Mouse (Mus musculus): ENCODE measurements at regions not wholly inside any gene's neighbourhood (a gene's known extent, or its start where the extent isn't known, plus 50 kb on each side); places are given as distances from the start of the nearest gene placed in this dataset.

- 89% methylated on average over 2 of the region's 2 CpGs for WGBS
- Histone ChIP-seq H3K27ac (ENCODE audit: low read depth, low read length) (no peak overlapping the region), H3K9ac (ENCODE audit: low read length) (no peak overlapping the region), H3K36me3 (ENCODE audit: control insufficient read depth, insufficient read depth, low read length) (no peaks in the 10 kb centered on the region), H3K4me1 (replicated peaks; ENCODE audit: control insufficient read depth, insufficient read depth, low read length) (no peaks in the 10 kb centered on the region), H3K4me3 (ENCODE audit: low read depth, low read length) (no peak overlapping the region), H3K27me3 (ENCODE audit: control insufficient read depth, insufficient read depth, low read length) (no peaks in the 10 kb centered on the region), H3K9me3 (ENCODE audit: control insufficient read depth, low read length) (no peaks in the 10 kb centered on the region), H3K4me2 (ENCODE audit: low read depth, low read length, severe bottlenecking) (no peak overlapping the region)
- no peak for ATAC-seq (replicated peaks; ENCODE audit: low FRiP score)
- DNase-seq (ENCODE audit: low spot score): no peak
These were observed 489.0 kb upstream of the A1bg start for GRCm38 (mm10) chr15:61411821-61412220.

- Histone ChIP-seq H3K9me3 (ENCODE audit: control insufficient read depth, low read length) (no peaks in the 10 kb centered on the region), H3K4me2 (ENCODE audit: low read depth, low read length, severe bottlenecking) (no peak overlapping the region), H3K9ac (ENCODE audit: low read length) (no peak overlapping the region), H3K27ac (ENCODE audit: low read depth, low read length) (no peak overlapping the region), H3K4me3 (ENCODE audit: low read depth, low read length) (no peak overlapping the region), H3K27me3 (ENCODE audit: control insufficient read depth, insufficient read depth, low read length) (no peaks in the 10 kb centered on the region), H3K36me3 (ENCODE audit: control insufficient read depth, insufficient read depth, low read length) (no peaks in the 10 kb centered on the region), H3K4me1 (replicated peaks; ENCODE audit: control insufficient read depth, insufficient read depth, low read length) (no peaks in the 10 kb centered on the region)
- DNase-seq (ENCODE audit: low spot score) (no peak), ATAC-seq (replicated peaks; ENCODE audit: low FRiP score) (no peak)
- 93% methylated on average over 2 of the region's 2 CpGs for WGBS
These were observed 488.0 kb upstream of the A1bg start for GRCm38 (mm10) chr15:61410789-61411188.

- Histone ChIP-seq H3K4me1 (replicated peaks; ENCODE audit: control insufficient read depth, insufficient read depth, low read length) (no peaks in the 10 kb centered on the region), H3K27ac (ENCODE audit: low read depth, low read length) (no peak overlapping the region), H3K4me3 (ENCODE audit: low read depth, low read length) (no peak overlapping the region), H3K27me3 (ENCODE audit: control insufficient read depth, insufficient read depth, low read length) (no peaks in the 10 kb centered on the region), H3K4me2 (ENCODE audit: low read depth, low read length, severe bottlenecking) (no peak overlapping the region), H3K9me3 (ENCODE audit: control insufficient read depth, low read length) (no peaks in the 10 kb centered on the region), H3K36me3 (ENCODE audit: control insufficient read depth, insufficient read depth, low read length) (no peaks in the 10 kb centered on the region), H3K9ac (ENCODE audit: low read length) (no peak overlapping the region)
- ATAC-seq (replicated peaks; ENCODE audit: low FRiP score): no peak
- DNase-seq (ENCODE audit: low spot score): no peak
- WGBS: 94% methylated on average over 1 of the region's 1 CpGs
These were observed 485.8 kb upstream of the A1bg start for GRCm38 (mm10) chr15:61408621-61409020.

GRCm38 (mm10) chr15:61400720-61401119 is 477.9 kb upstream of the A1bg start:
- Histone ChIP-seq H3K9ac (ENCODE audit: low read length) (no peak overlapping the region), H3K27me3 (ENCODE audit: control insufficient read depth, insufficient read depth, low read length) (no peaks in the 10 kb centered on the region), H3K4me1 (replicated peaks; ENCODE audit: control insufficient read depth, insufficient read depth, low read length) (no peaks in the 10 kb centered on the region), H3K36me3 (ENCODE audit: control insufficient read depth, insufficient read depth, low read length) (no peaks in the 10 kb centered on the region), H3K27ac (ENCODE audit: low read depth, low read length) (no peak overlapping the region), H3K9me3 (ENCODE audit: control insufficient read depth, low read length) (no peaks in the 10 kb centered on the region), H3K4me3 (ENCODE audit: low read depth, low read length) (no peak overlapping the region), H3K4me2 (ENCODE audit: low read depth, low read length, severe bottlenecking) (no peak overlapping the region)
- ATAC-seq (replicated peaks; ENCODE audit: low FRiP score) (no peak), DNase-seq (ENCODE audit: low spot score) (no peak)

- H3K4me1 ChIP-seq (replicated peaks; ENCODE audit: control insufficient read depth, insufficient read depth, low read length): no peaks in the 10 kb centered on the region
- H3K4me3 ChIP-seq (ENCODE audit: low read depth, low read length): no peak overlapping the region
- no peaks in the 10 kb centered on the region for H3K36me3 ChIP-seq (ENCODE audit: control insufficient read depth, insufficient read depth, low read length)
- no peaks in the 10 kb centered on the region for H3K9me3 ChIP-seq (ENCODE audit: control insufficient read depth, low read length)
- no peaks in the 10 kb centered on the region for H3K27me3 ChIP-seq (ENCODE audit: control insufficient read depth, insufficient read depth, low read length)
- DNase-seq (ENCODE audit: low spot score): no peak
- H3K9ac ChIP-seq (ENCODE audit: low read length): no peak overlapping the region
- WGBS: 85% methylated on average over 2 of the region's 2 CpGs
- no peak overlapping the region for H3K4me2 ChIP-seq (ENCODE audit: low read depth, low read length, severe bottlenecking)
- no peak overlapping the region for H3K27ac ChIP-seq (ENCODE audit: low read depth, low read length)
- no peak for ATAC-seq (replicated peaks; ENCODE audit: low FRiP score)
These were observed 477.2 kb upstream of the A1bg start for GRCm38 (mm10) chr15:61399971-61400370.

- ATAC-seq (replicated peaks; ENCODE audit: low FRiP score): no peak
- Histone ChIP-seq H3K4me2 (ENCODE audit: low read depth, low read length, severe bottlenecking) (no peak overlapping the region), H3K27me3 (ENCODE audit: control insufficient read depth, insufficient read depth, low read length) (no peaks in the 10 kb centered on the region), H3K9ac (ENCODE audit: low read length) (no peak overlapping the region), H3K36me3 (ENCODE audit: control insufficient read depth, insufficient read depth, low read length) (no peaks in the 10 kb centered on the region), H3K9me3 (ENCODE audit: control insufficient read depth, low read length) (no peaks in the 10 kb centered on the region), H3K4me3 (ENCODE audit: low read depth, low read length) (no peak overlapping the region), H3K4me1 (replicated peaks; ENCODE audit: control insufficient read depth, insufficient read depth, low read length) (no peaks in the 10 kb centered on the region), H3K27ac (ENCODE audit: low read depth, low read length) (no peak overlapping the region)
- no peak for DNase-seq (ENCODE audit: low spot score)
- WGBS: 69% methylated on average over 3 of the region's 3 CpGs
These were observed 476.0 kb upstream of the A1bg start for GRCm38 (mm10) chr15:61398829-61399228.

- ATAC-seq (replicated peaks; ENCODE audit: low FRiP score) (no peak), DNase-seq (ENCODE audit: low spot score) (no peak)
- H3K4me2 ChIP-seq (ENCODE audit: low read depth, low read length, severe bottlenecking): no peak overlapping the region
- WGBS: 89% methylated on average over 3 of the region's 3 CpGs
- no peaks in the 10 kb centered on the region for H3K4me1 ChIP-seq (replicated peaks; ENCODE audit: control insufficient read depth, insufficient read depth, low read length)
- no peaks in the 10 kb centered on the region for H3K9me3 ChIP-seq (ENCODE audit: control insufficient read depth, low read length)
- no peaks in the 10 kb centered on the region for H3K36me3 ChIP-seq (ENCODE audit: control insufficient read depth, insufficient read depth, low read length)
- H3K27ac ChIP-seq (ENCODE audit: low read depth, low read length): no peak overlapping the region
- H3K27me3 ChIP-seq (ENCODE audit: control insufficient read depth, insufficient read depth, low read length): no peaks in the 10 kb centered on the region
- H3K9ac ChIP-seq (ENCODE audit: low read length): no peak overlapping the region
- H3K4me3 ChIP-seq (ENCODE audit: low read depth, low read length): no peak overlapping the region
These were observed 474.2 kb upstream of the A1bg start for GRCm38 (mm10) chr15:61397061-61397460.

GRCm38 (mm10) chr15:61395296-61395826 is 472.5 kb upstream of the A1bg start:
- Histone ChIP-seq H3K4me2 (ENCODE audit: low read depth, low read length, severe bottlenecking) (no peak overlapping the region), H3K36me3 (ENCODE audit: control insufficient read depth, insufficient read depth, low read length) (no peaks in the 10 kb centered on the region), H3K9me3 (ENCODE audit: control insufficient read depth, low read length) (no peaks in the 10 kb centered on the region), H3K4me3 (ENCODE audit: low read depth, low read length) (no peak overlapping the region), H3K27ac (ENCODE audit: low read depth, low read length) (no peak overlapping the region), H3K9ac (ENCODE audit: low read length) (no peak overlapping the region), H3K27me3 (ENCODE audit: control insufficient read depth, insufficient read depth, low read length) (no peaks in the 10 kb centered on the region), H3K4me1 (replicated peaks; ENCODE audit: control insufficient read depth, insufficient read depth, low read length) (no peaks in the 10 kb centered on the region)
- 36% methylated on average over 8 of the region's 8 CpGs for WGBS
- DNase-seq (ENCODE audit: low spot score): peak; percentile 49
- no peak; the same call in 1 of the 2 replicates for ATAC-seq (replicated peaks; ENCODE audit: low FRiP score)

- no peak for DNase-seq (ENCODE audit: low spot score)
- WGBS: 58% methylated on average over 3 of the region's 3 CpGs
- H3K27ac ChIP-seq (ENCODE audit: low read depth, low read length): no peak overlapping the region
These were observed 457.9 kb upstream of the A1bg start for GRCm38 (mm10) chr15:61380666-61381065.

More at GRCm38 (mm10) chr15:61380666-61381065, 457.9 kb upstream of the A1bg start:
- no peak overlapping the region for H3K4me3 ChIP-seq (ENCODE audit: low read depth, low read length)
- H3K9me3 ChIP-seq (ENCODE audit: control insufficient read depth, low read length): no peaks in the 10 kb centered on the region
- H3K36me3 ChIP-seq (ENCODE audit: control insufficient read depth, insufficient read depth, low read length): no peaks in the 10 kb centered on the region
- no peaks in the 10 kb centered on the region for H3K27me3 ChIP-seq (ENCODE audit: control insufficient read depth, insufficient read depth, low read length)
- ATAC-seq (replicated peaks; ENCODE audit: low FRiP score): no peak
- no peak overlapping the region for H3K9ac ChIP-seq (ENCODE audit: low read length)
- no peak overlapping the region for H3K4me2 ChIP-seq (ENCODE audit: low read depth, low read length, severe bottlenecking)
- no peaks in the 10 kb centered on the region for H3K4me1 ChIP-seq (replicated peaks; ENCODE audit: control insufficient read depth, insufficient read depth, low read length)

Measured in forebrain, embryonic 11.5 days (tissue).